Mouse (Mus musculus) limb, embryonic 15.5 days (tissue): ENCODE measurements around the gene Chn2. TPM values are rescaled to one million over a fixed set of nuclear protein-coding genes. Genes with fewer than 3 reads are reported as not detected.

ENCODE experiments used
- ATAC-seq: fragments of 200-750 bp; cut with Nextera tagmentation; 2 replicates; pipeline ENCODE4 v1.8.0; 2017; ENCODE audit warnings: low read depth, moderate TSS enrichment; ENCODE audit not compliant: insufficient number of reproducible peaks, low FRiP score, low TSS enrichment
- H3K27ac ChIP-seq: fragments of 300-500 bp; sonication (generic); 2 replicates; pipeline ENCODE4 v1.5.1; 2015; ENCODE audit warnings: moderate library complexity, mild to moderate bottlenecking, inconsistent platforms
- H3K27me3 ChIP-seq: fragments of 300-500 bp; sonication (generic); 2 replicates; pipeline ENCODE4 v1.6.1; 2015; ENCODE audit warnings: inconsistent platforms
- H3K36me3 ChIP-seq: fragments of 300-500 bp; sonication (generic); 2 replicates; pipeline ENCODE4 v1.6.1; 2015; ENCODE audit warnings: inconsistent platforms
- H3K4me1 ChIP-seq: fragments of 300-500 bp; sonication (generic); 2 replicates; pipeline ENCODE4 v1.6.1; 2015; ENCODE audit warnings: inconsistent platforms
- H3K4me2 ChIP-seq: fragments of 300-500 bp; sonication (generic); 2 replicates; pipeline ENCODE4 v1.6.1; 2015; ENCODE audit warnings: mild to moderate bottlenecking, inconsistent platforms
- H3K4me3 ChIP-seq: fragments of 300-500 bp; sonication (generic); 2 replicates; pipeline ENCODE4 v1.5.1; 2015; ENCODE audit warnings: mild to moderate bottlenecking, inconsistent platforms
- H3K9ac ChIP-seq: fragments of 300-500 bp; sonication (generic); 2 replicates; pipeline ENCODE4 v1.6.1; 2015; ENCODE audit warnings: inconsistent platforms
- H3K9me3 ChIP-seq: fragments of 300-500 bp; sonication (generic); 2 replicates; pipeline ENCODE4 v1.6.1; 2016; ENCODE audit warnings: inconsistent platforms
- WGBS: fragments of 180-500 bp; shearing (Covaris S2); methylation state at CpG from one replicate; pipeline ENCODE4 v1.1.7; 2015; 5-methylcytosine and 5-hydroxymethylcytosine counted together
- polyA plus RNA-seq: library from polyadenylated mRNA; unstranded; fragments of >200 nt; fragmentation: Nextera tagmentation; extraction: Ambion mirVana; gene quantifications from 2 replicates; pipeline ENCODE4 v1.2.1, GENCODE M21; 2015

Gene Chn2
- polyA plus RNA-seq, 1 experiment from 2014 or later: 10.9 TPM

DNA sequence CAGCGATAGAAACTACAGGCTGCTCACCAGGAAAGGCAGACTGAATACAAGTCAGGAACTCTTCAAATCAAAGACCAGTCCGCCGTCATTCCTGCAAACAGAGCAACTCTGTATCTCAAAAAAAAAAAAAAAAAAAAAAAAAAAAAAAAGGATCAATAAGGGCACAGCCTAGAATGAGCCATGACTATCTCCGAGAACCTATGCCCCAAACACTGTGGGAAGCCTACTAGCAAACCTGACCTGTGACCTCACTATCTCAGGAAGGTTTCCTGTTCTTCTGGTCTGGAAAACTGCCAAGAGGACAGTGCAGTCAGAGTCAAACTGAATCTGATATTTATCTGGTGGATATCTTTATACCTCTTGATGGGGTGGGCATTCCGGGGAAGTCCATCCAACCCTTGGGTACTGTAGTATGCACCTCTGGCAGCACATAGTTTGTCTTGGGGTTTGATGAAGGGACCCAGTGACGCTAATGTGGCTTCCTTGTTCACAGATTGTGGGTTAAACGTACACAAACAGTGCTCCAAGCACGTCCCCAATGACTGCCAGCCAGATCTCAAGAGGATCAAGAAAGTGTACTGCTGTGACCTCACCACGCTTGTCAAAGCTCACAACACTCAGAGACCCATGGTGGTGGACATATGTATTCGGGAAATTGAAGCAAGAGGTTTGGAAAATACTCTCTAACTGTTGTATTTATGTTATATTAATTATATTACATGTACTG, 250.6 kb downstream of the Chn2 start:
- no peaks in the 10 kb centered on the region for H3K27me3 ChIP-seq
- no peak for ATAC-seq
- 76% methylated on average over 10 of the region's 10 CpGs for WGBS

DNA sequence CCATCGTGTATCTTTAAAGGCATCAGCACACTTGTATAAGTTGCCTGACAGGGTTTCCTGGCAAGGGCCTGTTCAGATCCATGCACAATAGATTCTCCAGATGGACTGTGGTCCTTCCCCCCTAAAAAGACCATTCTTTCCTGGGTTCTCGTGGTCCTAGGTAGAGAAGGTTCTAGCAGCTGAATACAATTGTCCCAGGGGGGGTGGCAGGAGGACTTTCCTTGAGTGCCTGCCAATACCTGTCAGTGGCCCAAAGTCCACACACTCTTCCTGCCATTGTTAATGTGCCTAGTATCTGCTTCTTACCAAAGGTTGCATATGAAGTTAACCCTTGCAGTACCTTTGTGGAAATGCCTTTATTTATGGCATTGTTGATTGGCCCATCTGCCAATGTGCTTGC, 257.9 kb downstream of the Chn2 start:
- no peak overlapping the region for H3K4me2 ChIP-seq
- H3K4me1 ChIP-seq: no peaks in the 10 kb centered on the region
- no peak for ATAC-seq
- H3K4me3 ChIP-seq: no peak overlapping the region
- no peak overlapping the region for H3K27ac ChIP-seq
- H3K9ac ChIP-seq: no peak overlapping the region
- no peaks in the 10 kb centered on the region for H3K36me3 ChIP-seq
- whole genome bisulfite sequencing: 84% methylated on average over 2 of the region's 2 CpGs
- H3K27me3 ChIP-seq: no peaks in the 10 kb centered on the region
- no peaks in the 10 kb centered on the region for H3K9me3 ChIP-seq

More for the DNA sequence above, 250.6 kb downstream of the Chn2 start:
- Histone ChIP-seq H3K4me1 (no peaks in the 10 kb centered on the region), H3K27ac (no peak overlapping the region), H3K9me3 (no peaks in the 10 kb centered on the region), H3K36me3 (no peaks in the 10 kb centered on the region), H3K4me2 (no peak overlapping the region), H3K4me3 (no peak overlapping the region), H3K9ac (no peak overlapping the region)

DNA sequence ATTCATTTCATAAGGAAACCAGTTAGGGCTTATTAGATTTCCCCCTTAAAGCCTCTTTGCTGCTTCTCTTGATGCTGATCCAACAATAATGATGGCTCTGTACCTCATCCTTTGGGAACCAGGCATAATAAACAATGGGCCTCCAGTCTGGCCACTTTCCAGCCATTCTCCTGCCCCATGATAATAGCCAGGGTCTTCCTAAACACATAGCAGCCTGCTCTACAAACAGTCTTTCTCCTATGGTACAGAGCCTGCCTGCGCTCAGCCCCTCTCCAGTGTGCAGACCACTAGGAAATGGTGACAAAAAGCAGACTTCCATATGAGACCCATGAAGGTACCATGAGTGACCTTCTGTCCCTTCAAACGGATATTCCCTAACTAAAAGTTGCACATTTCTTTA, 260.1 kb downstream of the Chn2 start:
- Histone ChIP-seq H3K27ac (no peak overlapping the region), H3K9ac (no peak overlapping the region), H3K27me3 (no peaks in the 10 kb centered on the region), H3K4me3 (no peak overlapping the region), H3K4me2 (no peak overlapping the region), H3K9me3 (no peaks in the 10 kb centered on the region), H3K36me3 (no peaks in the 10 kb centered on the region), H3K4me1 (no peaks in the 10 kb centered on the region)
- no peak for ATAC-seq
- 66% methylated on average over 2 of the region's 2 CpGs for WGBS

DNA sequence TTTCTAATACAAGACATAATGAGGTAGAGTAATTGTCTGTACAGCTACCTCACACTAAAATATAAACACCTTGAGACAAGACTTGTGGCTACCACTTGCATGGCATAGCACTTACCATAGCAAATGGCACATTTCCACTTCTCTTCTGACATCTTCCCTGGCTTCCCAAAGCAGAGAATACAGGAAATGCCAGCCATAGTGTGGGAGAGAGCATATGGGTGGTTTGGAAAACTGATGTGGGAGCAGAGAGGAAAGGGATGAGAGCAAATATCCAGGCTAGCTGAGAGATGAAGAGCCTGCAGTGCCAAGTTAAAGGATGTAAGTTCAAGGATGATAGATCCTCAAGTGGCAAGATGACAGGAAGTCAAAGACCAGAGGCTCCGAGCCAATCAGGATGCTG, 266.4 kb downstream of the Chn2 start:
- Histone ChIP-seq H3K4me1 (no peaks in the 10 kb centered on the region), H3K36me3 (no peaks in the 10 kb centered on the region), H3K4me3 (no peak overlapping the region), H3K4me2 (no peak overlapping the region), H3K27ac (no peak overlapping the region), H3K9me3 (no peaks in the 10 kb centered on the region), H3K9ac (no peak overlapping the region), H3K27me3 (no peaks in the 10 kb centered on the region)
- WGBS: 48% methylated on average over 1 of the region's 1 CpGs
- no peak for ATAC-seq

DNA sequence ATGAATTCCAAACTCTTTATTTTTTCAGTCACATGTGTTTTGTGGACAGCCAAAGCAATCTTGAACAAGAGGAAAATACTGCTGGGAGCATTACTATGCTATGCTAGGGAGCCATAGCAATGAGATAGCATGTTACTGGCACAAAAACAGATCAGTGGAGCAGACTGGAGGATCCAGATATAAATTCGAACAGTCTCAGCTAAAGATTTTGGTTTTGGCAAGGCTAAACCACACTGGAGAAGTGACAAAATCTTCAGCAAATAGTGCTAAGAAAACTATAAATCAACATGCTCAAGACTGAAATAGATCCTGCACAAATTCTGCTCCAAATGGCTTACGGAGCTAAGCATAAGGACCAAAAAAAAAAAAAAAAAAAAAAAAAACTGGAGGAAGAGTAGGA, 273.7 kb downstream of the Chn2 start:
- WGBS: 78% methylated on average over 2 of the region's 2 CpGs
- H3K27ac ChIP-seq: no peak overlapping the region
- H3K4me2 ChIP-seq: no peak overlapping the region
- no peak overlapping the region for H3K4me3 ChIP-seq
- no peaks in the 10 kb centered on the region for H3K9me3 ChIP-seq
- H3K36me3 ChIP-seq: no peaks in the 10 kb centered on the region
- no peak overlapping the region for H3K9ac ChIP-seq
- H3K4me1 ChIP-seq: no peaks in the 10 kb centered on the region
- no peak for ATAC-seq
- no peaks in the 10 kb centered on the region for H3K27me3 ChIP-seq

DNA sequence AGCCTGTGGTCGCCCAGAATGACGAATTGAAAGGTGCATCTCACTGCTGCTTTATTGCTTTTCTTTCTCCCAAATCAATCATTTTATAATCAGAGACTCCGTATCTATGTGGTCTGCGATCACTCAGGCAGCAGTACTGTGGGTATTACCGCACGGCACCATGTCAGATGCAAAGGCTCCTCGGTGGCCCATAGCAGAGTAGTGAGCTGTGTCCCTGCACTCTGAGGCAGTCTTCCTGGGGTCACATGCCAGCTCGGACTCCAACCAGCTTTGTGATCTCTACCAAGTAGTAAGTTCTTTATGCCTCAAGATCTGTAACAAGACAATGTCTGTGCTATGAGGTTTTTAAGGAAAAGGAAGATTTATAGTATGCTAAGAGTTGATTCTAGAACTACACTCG, 279.3 kb downstream of the Chn2 start:
- no peaks in the 10 kb centered on the region for H3K36me3 ChIP-seq
- 82% methylated on average over 9 of the region's 9 CpGs for WGBS
- H3K27me3 ChIP-seq: no peaks in the 10 kb centered on the region
- no peaks in the 10 kb centered on the region for H3K4me1 ChIP-seq
- ATAC-seq: no peak
- H3K9me3 ChIP-seq: no peaks in the 10 kb centered on the region
- no peak overlapping the region for H3K4me2 ChIP-seq
- H3K27ac ChIP-seq: no peak overlapping the region
- H3K4me3 ChIP-seq: no peak overlapping the region
- H3K9ac ChIP-seq: no peak overlapping the region

DNA sequence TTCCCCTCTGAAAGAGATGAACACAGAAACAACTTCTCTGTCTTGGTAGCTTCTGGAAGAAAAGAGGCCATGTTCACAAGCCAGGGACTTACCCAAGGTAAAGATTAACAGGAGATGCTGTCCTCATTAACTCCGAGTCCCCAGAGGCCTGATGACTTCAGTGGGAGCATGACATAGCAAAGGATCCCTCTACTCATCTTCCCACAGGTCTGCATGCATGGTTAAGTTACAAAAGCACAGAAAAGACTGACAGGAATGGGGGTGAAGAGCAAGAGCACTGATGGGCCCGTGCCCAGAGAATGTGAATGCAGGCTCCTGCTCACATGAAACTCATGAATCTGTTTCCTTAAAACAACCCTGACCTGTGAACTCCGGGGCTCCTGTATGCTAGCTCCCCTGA, 279.8 kb downstream of the Chn2 start:
- no peak for ATAC-seq
- no peaks in the 10 kb centered on the region for H3K9me3 ChIP-seq
- no peak overlapping the region for H3K4me2 ChIP-seq
- H3K4me1 ChIP-seq: no peaks in the 10 kb centered on the region
- WGBS: 81% methylated on average over 3 of the region's 3 CpGs
- no peak overlapping the region for H3K27ac ChIP-seq
- H3K9ac ChIP-seq: no peak overlapping the region
- no peaks in the 10 kb centered on the region for H3K36me3 ChIP-seq
- H3K27me3 ChIP-seq: peaks cover 4% of the 10 kb centered on the region
- H3K4me3 ChIP-seq: no peak overlapping the region

DNA sequence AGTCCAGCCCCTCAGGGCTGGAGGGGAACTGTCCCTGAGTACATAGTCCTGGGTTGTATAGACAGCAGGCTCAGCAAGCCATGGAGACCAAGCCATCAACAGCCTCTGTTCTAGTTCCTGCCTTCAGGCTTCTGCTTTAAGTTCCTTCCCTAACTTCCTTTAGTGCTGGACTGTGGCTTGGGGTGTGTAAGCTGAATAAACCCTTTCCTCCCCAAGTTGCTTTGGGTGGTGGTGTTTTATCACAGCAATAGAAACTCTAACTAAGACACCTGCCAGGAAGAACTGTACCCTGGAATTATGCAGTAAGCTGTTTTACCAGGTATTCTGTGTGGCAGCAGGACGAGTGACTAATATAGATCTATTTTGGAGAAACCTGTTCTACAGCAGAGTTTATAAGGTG, 280.9 kb downstream of the Chn2 start:
- Histone ChIP-seq H3K9me3 (no peaks in the 10 kb centered on the region), H3K4me3 (no peak overlapping the region), H3K27ac (no peak overlapping the region), H3K4me1 (no peaks in the 10 kb centered on the region), H3K36me3 (no peaks in the 10 kb centered on the region), H3K9ac (no peak overlapping the region), H3K4me2 (no peak overlapping the region), H3K27me3 (peaks cover 15% of the 10 kb centered on the region)
- no peak for ATAC-seq
- WGBS: 55% methylated on average over 1 of the region's 1 CpGs

DNA sequence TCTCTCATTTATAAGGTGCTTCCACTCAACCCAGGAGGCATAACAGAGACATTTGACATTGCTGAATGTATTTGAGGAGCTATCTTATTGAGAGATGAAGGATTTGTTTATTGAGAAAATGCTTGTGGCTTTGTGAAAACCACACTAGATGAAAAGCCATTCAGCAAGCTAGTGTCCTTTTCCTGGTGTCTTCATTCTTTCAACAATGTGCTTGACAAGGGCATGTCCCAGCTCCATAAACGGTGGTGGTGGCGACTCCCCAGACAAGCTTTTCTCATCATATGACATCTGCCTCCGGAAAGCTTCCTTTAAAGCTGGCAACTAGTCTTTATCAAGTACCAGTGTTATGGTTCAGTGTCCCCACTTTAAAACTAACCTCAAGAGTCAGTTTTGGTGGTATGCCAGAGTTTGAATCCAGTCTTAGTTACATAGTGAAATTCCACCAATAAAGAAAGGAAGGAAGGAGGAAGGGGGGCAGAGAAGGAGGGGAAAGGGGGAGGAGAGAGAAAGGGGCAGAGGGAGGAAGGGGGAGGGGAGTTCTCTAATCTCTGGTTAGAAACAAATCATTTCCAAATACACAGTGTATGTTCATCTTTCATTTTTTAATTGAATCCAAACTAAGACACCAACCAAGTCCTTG, 286.0 kb downstream of the Chn2 start, which contains the start of gene Prr15:
Prr15 (plus strand) TSS at position 590 of the 640 bp plus-strand sequence.
- H3K27me3 ChIP-seq: peaks cover 60% of the 10 kb centered on the region
- peaks cover 21% of the 10 kb centered on the region for H3K4me1 ChIP-seq
- H3K4me2 ChIP-seq: peak within 1 kb of the TSS; percentile 91
- H3K36me3 ChIP-seq: no peaks in the 10 kb centered on the region
- no peaks in the 10 kb centered on the region for H3K9me3 ChIP-seq
- H3K4me3 ChIP-seq: peak within 1 kb of the TSS; percentile 41
- H3K9ac ChIP-seq: no peak within 1 kb of the TSS
- ATAC-seq: no peak
- H3K27ac ChIP-seq: no peak within 1 kb of the TSS
- 43% methylated on average over 3 of the region's 3 CpGs for WGBS

DNA sequence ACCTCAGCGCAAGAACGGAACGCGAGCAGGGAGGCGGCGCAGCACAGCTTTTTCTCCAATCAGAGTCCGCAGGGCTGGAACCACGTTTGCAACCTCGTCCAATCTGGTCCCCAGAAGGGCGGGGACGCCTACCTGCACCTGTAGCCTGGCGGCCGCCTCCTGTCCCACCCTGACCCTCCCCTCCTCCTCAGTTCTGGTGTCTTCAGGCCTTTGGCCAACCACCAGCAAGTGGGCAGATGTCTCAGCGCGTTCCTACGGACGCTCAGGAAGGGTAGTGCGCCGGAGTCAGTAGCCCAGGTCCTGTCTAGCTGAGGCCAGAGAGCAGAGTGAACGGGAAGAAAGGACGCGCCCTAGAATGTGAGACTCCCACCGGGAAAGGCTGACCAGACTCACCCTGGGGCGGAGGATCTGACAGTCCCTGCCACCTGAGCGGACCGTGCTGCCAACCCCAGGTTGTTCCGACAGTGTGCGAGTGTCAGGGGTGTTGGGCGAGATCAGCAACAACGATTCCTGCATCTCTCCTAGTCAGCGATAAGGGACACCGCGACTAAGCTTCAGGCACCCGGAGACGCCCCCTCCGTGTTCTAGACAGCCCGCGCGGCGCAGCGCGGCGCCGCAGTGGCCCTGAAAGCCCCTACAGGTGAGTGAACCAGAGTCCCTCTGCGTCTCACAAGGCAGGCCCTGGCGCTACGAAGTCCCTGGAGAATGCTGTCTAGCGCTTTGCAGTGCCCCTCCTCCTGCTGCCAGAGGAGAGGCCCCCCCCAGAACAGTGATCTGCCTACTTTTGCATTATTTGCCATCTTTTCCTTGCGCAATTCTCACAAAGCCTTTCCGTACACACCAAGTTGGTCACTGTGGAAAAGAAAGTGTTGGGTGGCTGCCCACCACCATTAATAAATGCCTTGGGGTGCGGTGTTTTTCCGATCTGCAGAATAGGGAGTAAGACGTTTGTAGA, 287.6 kb downstream of the Chn2 start:
- ATAC-seq: peak; percentile 44; the same call in 1 of the 2 replicates

DNA sequence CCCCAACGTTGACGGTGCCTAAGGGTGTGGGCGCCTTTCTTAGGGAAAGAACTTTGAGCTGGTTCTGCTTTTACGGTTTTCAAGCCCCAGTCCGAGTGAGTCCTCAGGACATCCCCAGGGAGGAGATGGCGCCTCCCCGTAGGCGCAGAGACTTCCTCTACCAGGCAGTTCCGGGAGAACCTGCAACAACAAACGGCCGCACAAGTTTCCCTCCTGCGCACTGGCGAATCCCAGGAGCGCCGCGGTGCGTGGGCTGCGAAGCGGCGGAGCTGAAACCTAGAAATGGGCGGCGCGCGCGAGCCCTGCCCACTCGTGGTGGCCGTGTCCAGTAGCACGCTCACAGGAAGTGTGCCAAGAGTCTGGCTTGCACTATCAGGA, 288.3 kb downstream of the Chn2 start:
- no peak for ATAC-seq
- WGBS: under 1% methylated on average over 28 of the region's 28 CpGs
- peaks cover 25% of the 10 kb centered on the region for H3K4me1 ChIP-seq
- H3K9ac ChIP-seq: no peak overlapping the region
- H3K9me3 ChIP-seq: no peaks in the 10 kb centered on the region
- no peaks in the 10 kb centered on the region for H3K36me3 ChIP-seq
- no peak overlapping the region for H3K27ac ChIP-seq
- peak overlapping the region; percentile 41 for H3K4me3 ChIP-seq
- peak overlapping the region; percentile 91 for H3K4me2 ChIP-seq
- H3K27me3 ChIP-seq: peaks cover 64% of the 10 kb centered on the region

More for the DNA sequence above, 287.6 kb downstream of the Chn2 start:
- peak overlapping the region; percentile 91 for H3K4me2 ChIP-seq
- peaks cover 64% of the 10 kb centered on the region for H3K27me3 ChIP-seq
- H3K4me3 ChIP-seq: peak overlapping the region; percentile 41
- H3K36me3 ChIP-seq: no peaks in the 10 kb centered on the region
- H3K27ac ChIP-seq: no peak overlapping the region
- H3K9me3 ChIP-seq: no peaks in the 10 kb centered on the region
- WGBS: under 1% methylated on average over 53 of the region's 53 CpGs
- peaks cover 21% of the 10 kb centered on the region for H3K4me1 ChIP-seq
- H3K9ac ChIP-seq: peak overlapping the region; percentile 14; the same call in 1 of the 2 replicates

DNA sequence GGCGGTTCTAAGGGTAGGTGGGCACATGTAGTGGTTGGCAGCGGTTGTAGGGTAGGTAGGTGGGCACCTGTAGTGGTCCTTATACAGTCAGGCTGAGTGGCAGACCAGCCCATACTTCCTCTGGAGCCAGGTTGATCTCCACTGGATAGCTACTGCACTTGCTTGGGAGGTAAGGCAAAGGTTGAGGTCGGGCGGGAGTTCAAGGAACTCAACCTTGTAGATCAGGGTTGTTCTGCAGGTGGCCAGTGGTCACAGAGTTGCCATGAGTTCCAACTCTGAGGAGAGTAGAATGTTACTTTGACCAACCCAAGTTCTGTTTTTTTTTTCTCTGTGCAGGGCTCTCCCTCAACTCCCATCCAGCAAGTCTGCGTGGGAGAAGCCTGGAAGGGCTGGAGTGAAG, 289.4 kb downstream of the Chn2 start:
- WGBS: 94% methylated on average over 5 of the region's 5 CpGs
- H3K9me3 ChIP-seq: no peaks in the 10 kb centered on the region
- peaks cover 64% of the 10 kb centered on the region for H3K27me3 ChIP-seq

More for the DNA sequence above, 289.4 kb downstream of the Chn2 start:
- Histone ChIP-seq H3K4me1 (peaks cover 33% of the 10 kb centered on the region), H3K27ac (no peak overlapping the region), H3K4me2 (no peak overlapping the region), H3K9ac (no peak overlapping the region), H3K4me3 (no peak overlapping the region), H3K36me3 (no peaks in the 10 kb centered on the region)
- no peak for ATAC-seq
